Mouse (Mus musculus): ENCODE data around the gene Fam92b.

The Fam92b gene

DNA sequence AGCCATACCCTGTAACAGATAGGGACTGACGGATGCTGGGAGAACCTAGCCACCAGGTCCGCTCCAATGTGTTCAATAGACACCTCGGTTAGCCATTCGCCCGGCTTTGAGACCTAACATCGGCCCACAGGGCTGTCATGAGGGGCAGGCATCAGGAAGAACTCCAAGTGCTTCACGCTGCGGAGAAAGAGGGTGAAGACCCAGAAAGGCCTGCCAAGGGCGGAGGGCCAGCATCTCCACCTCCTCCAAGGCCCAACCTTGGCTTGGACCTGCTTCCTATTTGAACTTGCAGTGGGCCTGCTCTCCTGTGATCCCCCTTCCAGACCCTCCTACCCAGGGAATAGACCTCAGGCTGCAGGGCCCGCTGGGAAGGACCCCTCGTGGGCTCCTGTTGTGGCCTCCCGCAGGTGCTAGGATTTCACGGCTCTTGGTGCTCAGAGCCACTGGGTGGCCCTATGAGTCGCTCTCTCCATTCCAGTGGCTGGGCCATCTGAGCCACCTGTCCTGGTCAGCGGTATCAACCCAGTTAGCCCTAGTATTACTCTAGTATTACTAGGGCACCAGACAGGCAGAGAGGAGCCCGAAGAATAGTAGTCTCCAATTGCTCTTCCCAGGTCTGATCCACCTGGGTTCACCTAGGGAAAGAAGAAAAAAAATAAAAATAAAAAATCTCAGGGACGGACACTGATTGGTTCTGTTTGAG lies 13.0 kb upstream of the Fam92b start:
- in situ Hi-C loops (cut with MboI, MseI), result no loop called here

DNA sequence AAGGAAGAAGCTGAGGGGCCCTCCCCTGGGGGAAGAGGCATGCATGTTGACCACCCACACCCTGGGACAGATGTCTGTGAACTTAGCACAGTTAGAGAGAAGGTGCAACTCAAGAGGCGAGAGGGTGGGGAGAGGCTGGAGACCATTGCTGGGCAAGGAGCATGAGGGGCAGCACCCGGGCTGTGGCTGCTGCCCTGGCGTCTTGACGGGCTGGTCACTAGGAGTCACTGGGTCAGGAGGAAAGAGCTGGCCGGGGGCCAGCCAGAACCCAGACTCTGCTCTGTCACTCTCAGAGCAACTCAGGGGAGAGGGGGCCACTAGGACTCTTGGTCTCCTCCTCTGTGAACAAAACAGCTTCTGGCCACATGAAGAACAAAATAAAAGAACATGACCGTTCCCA lies 12.2 kb upstream of the Fam92b start:
- in situ Hi-C loops (cut with MboI, MseI), result no loop called here

DNA sequence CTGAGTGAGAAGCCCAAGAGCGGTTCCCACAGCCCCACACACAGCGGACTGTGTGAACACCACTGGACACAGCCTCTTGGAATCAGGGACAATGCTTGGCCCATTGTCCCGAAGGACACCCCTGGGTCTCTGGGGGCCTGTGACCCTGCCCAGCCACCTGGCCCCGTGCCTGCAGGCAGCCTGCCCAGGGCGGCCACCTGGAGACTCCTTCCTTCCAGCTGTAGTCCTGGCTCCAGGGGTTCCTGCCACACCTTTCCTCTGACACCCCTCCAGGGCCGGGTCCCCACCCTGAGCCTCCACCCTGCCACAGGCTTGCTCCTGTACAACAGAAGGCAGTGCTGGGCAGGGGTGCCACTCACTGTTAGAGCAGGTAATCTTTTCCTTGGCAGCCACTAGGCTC lies 11.2 kb upstream of the Fam92b start:
- in situ Hi-C loops (cut with MboI, MseI), result no loop called here

DNA sequence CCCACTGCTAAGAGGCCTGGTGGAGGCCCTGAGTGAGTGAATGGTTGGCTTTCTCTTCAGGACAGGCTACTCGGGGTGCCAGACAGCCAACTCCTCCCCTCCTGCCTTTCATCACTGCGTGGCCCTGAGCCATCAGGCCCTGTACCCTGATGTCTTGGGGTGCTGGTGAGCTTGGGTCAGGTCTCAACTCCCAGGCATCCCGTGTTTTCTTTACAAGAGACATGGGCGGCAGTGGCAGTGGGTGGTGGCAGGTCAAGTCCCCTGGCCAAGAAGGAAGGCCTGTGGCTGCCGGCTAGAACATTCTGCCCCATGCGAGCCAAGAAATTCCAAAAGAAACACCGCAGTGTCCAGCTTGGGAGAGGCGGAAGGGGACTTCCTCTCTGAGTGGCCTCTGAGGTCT lies 9.2 kb upstream of the Fam92b start:
- in situ Hi-C loops (cut with MboI, MseI), result no loop called here

DNA sequence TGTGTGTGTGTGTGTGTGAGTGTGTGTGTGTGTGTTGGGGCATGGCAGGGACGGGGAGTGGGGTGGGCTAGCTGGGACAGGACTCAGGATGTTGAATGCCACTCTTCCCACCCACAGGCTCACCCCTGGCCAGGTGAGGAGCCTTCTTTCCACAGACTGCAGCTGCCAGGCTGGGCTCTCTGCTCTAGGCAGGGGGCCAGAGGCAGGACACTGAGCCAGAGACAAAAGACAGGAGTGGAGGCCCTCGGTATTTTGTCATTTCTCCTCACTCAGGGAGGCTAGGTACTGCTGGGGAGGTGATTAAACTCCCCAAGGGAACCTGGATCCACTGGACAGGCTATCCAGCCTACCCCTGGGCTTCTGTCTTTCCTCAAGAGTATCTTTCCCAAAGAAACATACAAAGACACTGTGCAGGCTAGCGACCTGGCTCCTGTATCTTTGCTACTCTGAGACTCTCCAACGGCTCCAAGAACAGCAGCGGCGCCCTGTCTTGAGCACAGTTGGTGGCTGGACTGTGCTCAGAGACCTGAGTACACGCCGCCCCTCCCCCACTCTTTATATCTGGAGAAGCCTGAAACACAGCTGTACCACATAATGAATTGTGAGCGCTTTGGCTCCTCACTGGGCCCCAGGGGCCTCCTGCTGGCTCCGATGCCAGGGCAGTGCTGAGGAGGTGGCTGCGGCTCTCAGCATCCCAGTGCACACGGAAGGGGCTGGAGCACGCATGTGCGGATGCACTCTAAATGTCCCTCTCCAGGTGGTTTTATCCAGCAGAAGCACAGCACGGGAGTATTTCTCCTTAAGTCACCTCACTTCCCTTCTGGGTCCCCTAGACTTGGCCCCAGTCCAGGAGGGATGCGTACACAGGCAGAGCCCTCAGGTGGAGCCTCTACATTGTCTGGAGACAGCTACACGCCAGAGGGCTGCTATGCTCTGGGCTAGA lies 7.9 kb upstream of the Fam92b start:
- in situ Hi-C loops (cut with MboI, MseI), result no loop called here

DNA sequence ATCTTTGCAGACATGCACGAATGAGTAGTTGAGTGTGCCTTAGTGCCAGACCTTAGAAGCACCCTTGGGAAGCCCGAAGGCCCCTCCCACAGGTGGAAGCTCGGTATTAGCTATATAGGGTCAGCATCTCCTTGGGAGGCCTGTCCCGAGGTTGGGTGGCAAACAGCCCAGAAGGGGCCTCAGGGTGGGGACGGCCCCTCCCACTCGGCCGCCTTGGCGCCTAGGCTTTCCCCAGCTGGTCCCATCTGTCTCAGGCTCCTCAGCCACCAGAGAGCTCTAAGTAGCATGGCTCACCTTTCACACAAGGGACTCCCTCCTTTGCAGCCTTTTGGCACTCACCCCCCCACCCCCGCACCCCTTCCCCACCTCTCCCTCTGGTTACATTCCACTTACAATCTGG lies 7.1 kb upstream of the Fam92b start:
- in situ Hi-C loops (cut with MboI, MseI), result no loop called here

DNA sequence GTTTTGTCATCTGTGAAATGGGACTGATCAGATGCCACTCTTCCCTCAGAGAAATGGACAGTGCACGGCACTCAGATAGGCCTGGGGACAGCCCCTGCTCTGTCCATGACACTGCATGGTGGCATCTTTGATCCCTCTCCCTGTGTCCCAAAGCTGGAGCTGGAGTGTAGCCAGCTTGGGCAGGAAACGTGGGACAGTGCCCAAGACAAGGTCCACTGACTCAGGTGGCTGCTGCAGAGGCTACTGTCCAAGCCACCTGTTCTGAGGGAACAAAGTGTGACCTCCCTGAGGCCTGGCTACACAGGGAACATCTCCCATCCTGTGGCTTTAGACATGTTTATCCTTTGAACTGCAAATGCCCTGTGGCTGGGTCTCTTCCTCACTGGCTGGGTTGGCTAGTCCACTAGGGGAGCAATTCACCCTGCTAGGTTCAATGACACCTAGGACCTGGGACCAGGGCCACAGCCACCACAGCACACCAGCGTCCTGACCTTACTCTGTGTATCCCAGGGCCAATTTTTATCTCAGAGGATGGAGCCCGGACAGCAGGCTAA lies 4.7 kb upstream of the Fam92b start:
- in situ Hi-C loops (cut with MboI, MseI), result no loop called here

DNA sequence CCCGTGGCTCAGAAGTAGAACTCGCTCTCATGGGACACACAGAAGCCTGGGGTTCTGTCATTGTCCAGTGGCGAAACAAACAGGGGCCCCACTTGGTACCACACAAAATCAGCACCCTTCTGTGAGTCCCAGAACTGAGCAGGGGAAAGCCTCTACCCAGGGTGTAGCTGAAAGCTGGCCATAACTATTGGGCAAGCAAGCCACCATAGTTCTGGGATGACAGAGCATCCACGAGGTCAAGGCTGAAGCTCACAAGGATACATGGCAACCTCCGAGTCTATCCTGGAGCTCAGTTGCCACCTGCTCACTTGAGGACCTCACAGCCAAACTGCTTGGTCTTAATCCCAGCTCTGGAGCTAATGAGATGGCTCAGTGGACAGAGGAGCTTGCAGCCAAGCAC lies 4.0 kb upstream of the Fam92b start:
- in situ Hi-C loops (cut with MboI, MseI), result no loop called here

DNA sequence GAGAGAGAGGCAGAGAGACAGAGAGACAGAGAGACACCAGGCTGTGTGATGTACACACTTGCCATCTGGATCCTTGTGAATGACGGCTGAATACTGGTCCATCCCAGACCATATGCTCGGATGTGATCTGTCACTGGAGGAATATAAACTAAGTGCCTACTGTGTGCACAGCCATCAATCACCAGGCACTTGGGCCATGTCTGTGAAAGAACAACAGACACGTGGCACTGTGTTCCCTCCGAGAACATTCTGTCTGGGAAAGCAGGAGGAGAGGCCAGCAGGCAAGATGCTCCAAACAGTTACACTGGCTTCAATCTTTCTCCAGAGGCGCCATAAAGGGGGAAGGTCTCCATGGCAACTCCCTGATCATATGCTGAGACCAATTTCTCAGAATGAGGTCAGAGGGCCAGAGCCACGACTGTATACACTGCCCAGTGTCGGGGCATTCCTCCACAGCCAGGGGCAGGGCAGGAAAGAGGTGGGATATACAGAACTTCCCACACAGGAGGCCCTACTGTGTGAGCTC lies 3.2 kb upstream of the Fam92b start:
- in situ Hi-C loops (cut with MboI, MseI), result no loop called here

DNA sequence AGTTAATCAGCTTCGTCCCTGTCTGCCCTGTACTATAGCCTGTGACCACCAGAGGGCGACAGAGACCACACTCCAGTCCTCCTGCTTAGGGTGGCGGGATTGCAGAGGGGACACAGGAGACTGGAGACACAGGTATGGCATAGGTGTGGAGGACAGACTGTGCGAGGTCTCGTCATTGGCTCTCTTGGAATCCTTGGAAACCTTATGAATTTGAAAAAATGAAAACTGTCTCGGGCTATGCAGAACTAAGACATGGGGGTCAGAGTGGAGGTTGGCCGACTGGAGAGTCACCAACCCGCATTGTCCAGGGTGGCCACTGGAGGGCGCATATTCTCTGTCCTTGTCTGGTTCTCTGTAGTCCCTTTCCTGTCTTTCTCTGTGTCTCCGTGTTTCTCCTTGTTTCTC lies 1.8 kb upstream of the Fam92b start:
- in situ Hi-C loops (cut with MboI, MseI), result no loop called here

DNA sequence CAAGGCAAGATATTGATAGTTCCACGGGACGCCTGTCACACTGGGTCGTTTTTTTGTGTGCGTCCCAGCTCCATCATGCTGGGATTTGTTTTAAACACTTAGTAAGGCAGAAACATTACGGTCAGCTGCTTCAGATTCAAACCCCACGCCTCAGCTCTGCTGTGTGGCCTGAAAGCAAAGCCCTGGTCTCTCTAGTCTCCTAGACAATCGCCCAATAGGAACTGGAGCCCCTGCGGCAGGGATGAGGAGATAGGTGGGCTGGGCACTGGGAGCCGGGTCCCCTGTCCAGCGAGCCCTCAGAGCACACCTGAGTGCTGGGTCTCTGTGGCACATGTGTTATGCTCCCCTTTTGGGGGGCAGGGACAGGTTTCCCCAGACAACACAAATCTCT lies 853 bp upstream of the Fam92b start:
- in situ Hi-C loops (cut with MboI, MseI), result no loop called here

DNA sequence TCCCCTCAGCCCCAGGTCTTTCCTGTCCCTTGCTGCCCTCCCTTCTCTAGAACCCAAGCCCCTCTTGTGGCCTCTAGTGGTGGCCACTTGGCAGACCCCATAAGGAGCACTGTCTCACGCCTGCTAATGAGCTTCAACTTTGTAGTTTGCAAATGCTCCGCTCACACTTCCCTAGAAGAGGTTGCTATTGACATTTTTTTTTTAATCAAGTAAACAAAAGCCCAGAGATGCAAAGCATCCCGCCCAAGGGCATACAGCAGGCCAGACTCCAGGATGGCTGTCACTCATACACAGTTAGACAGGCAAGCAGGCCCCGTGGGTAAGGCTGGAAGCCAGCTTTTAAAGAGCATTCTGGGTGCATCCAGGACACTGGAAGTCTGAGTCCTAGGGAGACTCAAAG lies 661 bp downstream of the Fam92b start:
- in situ Hi-C loops (cut with MboI, MseI), result no loop called here

DNA sequence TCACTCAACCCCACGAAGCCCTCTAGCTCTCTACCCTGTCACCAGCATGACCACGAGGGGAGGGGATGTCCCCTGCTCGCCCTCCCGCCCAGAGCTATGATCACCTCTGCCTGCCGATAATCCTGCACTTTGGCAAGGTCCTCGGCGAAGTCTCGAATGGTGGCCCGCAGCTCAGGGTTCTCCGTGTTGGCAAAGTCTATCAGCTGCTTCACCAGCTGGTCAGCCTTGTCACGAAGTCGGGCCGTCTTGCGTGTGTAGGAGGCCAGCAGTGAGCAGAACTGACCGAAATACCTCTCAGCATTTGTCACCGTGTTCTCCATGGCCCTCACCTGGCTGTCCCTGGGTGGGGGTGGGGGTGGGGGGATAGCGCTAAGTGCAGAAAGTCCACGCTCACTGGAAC lies 2.7 kb downstream of the Fam92b start:
- in situ Hi-C loops (cut with MboI, MseI), result no loop called here

DNA sequence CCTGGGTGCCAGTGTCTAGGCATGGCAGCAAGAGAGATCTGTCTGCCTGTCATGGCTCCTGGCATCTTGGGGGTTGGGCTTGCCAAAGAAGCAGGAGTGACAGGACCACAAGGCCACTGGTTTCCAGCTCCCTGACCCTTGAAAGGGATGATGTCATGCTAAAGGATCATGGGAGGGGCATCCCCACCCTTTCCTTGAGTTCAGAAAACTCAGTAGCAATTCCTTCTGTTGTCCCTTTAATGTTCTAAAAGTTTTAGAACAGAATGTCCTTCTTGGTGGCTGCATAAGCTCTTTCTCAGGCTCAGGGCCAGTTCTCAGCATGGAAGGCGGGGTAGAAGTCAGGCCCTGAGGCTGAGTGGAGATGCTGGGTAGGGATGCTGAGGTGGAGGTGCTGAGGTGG lies 4.1 kb downstream of the Fam92b start:
- in situ Hi-C loops (cut with MboI, MseI), result no loop called here

DNA sequence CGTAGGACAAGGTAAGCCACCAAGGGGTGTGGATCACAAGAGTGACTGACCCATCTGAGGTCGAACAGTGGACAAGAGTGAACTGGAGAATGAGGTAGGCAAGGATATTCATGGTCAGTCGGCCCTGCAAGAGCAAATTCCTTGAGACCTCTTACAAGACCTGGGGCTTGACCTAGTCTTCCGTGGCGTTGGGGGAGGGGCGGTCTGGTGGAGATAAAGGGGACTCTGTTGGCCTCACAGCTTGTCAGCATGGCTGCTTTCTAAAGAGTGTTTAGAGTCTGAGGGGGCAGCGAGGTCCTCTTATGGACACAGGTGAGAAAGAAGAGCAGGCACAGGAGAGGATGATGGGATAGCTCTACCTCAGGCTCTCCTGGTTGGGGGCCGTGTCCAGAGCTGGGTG lies 8.1 kb downstream of the Fam92b start:
- in situ Hi-C loops (cut with MboI, MseI), result loop anchor here (10.0 kb wide), 1 partner anchor 1116 kb away; no protein-coding TSS in a partner anchor

DNA sequence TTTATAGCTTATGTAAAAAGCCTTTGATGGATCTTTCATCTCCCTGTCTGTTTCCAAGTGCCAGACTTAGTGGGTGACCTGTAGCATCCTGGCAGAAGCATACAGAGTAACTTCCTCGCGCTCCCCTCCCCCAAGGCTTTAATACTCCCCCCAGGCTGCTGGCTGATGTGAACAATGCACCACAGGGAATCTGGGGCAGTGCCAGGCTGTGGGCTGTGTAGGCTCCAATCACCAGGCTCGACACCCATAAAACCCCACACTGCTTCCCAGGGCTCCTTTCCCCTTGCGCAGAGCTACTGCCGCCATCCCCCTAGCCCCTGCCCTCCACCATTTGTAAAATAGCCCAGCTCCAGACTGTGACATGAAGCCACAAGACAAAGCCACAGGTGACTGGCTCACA lies 9.4 kb downstream of the Fam92b start:
- in situ Hi-C loops (cut with MboI, MseI), result loop anchor here (10.0 kb wide), 1 partner anchor 1117 kb away; no protein-coding TSS in a partner anchor

DNA sequence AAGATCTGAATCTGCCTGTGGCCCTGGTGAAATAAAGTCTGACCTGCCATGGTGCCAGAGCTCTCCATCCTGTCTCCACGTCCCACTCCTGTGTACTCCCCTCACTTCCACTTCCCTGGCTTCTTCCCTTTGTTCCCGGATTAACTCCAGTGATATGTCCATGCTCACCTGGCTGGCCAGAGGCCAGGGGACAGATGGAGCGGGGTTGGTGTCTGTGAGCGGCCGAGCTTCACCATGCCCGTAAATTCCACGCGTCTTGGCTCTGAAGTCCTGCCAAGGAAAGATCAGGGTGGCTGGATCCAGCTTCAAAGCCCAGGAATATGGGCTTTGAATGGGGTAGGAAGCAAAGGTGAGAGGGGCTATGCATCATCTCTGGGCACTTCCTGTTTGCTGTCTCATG lies 10.1 kb downstream of the Fam92b start:
- in situ Hi-C loops (cut with MboI, MseI), result loop anchor here (10.0 kb wide), 1 partner anchor 1118 kb away; no protein-coding TSS in a partner anchor

DNA sequence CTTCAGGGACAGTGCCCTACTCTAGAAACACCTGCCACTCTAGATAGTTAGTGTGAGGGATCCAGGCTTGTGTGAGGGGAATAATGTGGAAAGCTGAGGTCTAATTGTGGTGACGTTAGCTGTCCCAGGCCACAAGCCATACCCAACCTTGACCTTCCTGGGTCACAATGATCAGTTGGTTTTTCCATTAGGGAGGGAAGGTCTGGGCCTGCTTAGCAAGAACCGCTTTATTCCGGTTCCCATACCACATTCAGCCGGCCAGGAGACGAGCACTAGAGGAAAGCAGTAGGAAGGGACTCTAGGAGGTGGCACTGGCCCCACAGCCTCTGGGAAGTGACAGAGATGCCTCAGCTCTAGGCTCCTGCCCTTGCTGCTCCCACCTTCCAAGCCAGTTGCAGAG lies 13.2 kb downstream of the Fam92b start:
- in situ Hi-C loops (cut with MboI, MseI), result loop anchor here (10.0 kb wide), 1 partner anchor 1121 kb away; no protein-coding TSS in a partner anchor

DNA sequence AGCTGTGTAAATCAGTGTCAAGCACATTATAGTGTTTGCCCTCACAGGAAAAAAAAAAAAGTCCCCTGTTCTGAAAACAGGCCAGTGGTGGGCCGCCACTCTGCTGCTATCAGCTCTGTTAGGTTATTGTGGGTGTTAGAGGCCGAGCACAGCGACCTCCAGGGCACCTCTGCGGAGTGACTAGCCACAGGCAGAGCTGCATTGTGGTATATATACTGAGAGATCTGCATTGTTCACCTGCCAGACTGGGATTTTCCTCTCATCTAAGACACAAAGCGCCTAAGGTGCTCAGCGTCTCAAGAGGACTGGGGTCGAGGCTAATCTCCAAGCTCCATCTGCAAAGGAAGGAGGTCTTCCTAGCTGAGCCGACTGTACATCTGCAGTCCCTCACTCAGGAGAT lies 13.9 kb downstream of the Fam92b start:
- in situ Hi-C loops (cut with MboI, MseI), result loop anchor here (10.0 kb wide), 1 partner anchor 1121 kb away; no protein-coding TSS in a partner anchor

DNA sequence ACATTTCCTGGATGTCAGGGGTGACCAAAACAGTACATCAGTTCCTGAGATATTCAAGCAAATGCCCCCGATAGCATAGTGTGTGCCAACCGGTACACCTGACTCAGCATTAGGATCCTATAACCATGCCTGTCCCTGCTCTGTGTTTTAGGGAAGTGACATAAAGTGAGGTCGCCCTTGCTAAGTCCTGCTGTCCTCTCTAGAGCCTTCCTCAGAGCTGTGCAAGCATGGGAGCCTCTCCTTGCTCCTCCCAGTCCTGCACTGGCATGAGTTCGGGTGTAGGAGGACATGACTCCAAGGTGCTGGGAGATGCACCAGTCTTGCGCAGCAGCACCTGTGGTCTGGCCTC lies 14.9 kb downstream of the Fam92b start:
- in situ Hi-C loops (cut with MboI, MseI), result loop anchor here (10.0 kb wide), 1 partner anchor 1122 kb away; no protein-coding TSS in a partner anchor

DNA sequence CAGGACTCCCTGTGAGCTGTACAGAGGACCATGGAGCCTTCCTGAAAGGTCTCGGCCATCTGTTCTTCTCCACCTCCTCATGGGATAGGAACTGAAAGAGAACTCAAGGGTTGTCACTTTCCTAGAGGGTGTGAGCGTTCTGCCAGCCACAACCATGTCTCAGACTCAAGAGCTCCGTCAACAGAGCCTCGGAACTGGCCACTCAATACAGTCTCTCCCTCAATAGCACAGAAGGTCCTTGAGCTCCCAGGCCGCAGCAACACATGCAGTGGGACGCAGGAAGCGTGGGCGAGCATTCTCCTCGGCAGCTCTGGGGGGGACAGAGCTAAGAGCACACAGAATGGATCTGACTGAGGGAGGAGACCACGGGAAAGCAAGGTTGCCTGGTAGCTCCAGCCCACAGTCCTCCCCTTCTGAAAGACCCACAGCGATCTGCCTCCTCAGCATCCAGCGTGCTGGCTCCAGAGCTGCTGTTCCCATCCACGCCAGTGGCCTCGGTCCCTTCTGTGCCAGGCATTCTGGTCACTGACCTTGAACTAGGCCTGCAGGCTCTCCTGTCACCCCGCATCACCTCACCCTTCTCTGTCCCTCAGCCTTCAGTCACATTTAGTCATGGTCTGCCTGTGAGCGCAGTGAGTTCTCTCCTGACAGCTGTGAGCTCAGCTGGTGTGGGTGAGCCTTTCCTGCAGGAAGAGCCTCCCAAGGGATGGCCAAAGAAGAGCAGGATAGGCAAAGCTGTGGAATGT lies 15.4 kb downstream of the Fam92b start:
- in situ Hi-C loops (cut with MboI, MseI), result loop anchor here (10.0 kb wide), 1 partner anchor 1123 kb away; no protein-coding TSS in a partner anchor

All from regulatory T cell (primary cell).